Mouse (Mus musculus) 3134 (cell line): Measurements from ENCODE around the gene Rasgef1b.

Source experiments
- DNase-seq: peaks from one replicate; pipeline ENCODE4 v3.0.0-alpha.2; 2011; ENCODE audit warnings: low spot score; ENCODE audit not compliant: insufficient read length; ENCODE audit errors: extremely low read depth

Rasgef1b gene

DNA sequence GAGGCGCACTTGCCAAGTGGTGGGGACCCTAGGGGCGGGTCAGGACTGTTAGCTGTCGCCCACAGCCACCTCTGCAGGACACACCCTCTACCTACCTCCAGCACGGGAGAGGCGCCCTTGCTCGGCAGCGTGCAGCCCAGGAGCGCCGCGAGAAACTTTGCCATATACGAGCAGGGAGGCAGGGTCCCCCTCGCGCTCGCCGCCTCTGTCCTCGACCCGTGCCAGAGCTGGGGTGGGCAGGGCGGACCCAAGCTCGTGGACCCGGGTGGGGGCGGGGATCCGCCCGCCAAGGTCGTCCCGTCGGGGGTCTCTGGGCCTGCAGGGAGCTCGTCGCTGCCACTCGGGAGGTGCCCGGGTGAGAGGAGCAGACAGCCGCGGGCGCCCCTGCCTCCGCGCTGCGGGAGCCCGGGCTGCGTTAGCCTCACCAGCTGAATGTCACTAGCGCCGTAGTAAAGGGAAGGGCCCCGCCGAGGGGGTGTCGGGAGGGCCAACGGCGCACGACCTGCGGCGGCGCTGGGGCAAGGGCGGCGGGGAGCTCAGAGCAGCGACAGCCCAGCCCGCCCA lies at the start of gene Rasgef1b:
Rasgef1b (minus strand) TSS at position 417 of the 564 bp plus-strand sequence.
- no peak for DNase-seq

DNA sequence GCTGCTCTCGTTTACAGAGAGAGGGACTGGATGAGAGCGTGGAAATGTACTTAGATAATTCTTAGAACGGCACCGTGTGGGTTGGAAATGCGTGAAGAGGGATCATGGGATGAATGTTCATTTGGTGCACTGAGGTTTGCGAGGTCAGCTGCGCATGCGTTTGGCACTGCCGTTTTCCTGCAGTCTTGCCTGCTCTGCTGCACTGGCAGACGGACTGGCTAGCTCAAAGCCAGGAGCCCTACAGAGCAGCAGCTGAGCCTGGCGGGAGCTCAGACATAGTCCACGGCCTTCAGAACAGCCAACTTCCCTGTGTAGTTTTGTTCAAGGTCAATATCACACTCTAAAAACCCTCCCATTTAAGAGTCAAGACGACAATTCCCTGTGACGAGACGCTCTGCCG lies 46.5 kb upstream of the Rasgef1b start:
- no peak for DNase-seq

DNA sequence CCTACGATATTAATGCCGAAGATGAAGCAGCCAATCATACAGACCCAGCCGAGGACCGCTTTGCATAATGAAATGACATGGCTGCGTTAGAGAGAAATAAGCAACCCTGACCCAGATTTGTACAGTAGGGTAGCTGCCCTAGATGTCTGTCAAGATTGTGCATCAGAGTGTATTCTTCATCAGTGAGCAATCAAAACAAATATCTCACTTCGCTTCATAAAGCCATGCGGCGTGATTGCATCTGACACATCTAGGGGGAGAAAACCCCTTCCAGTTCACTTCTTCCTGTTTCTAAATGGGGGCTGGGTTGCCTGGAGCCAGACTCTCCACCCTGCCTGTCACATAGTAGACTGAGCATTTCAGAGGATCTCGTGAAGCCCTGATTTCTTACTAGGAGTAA lies 44.4 kb upstream of the Rasgef1b start:
- no peak for DNase-seq

DNA sequence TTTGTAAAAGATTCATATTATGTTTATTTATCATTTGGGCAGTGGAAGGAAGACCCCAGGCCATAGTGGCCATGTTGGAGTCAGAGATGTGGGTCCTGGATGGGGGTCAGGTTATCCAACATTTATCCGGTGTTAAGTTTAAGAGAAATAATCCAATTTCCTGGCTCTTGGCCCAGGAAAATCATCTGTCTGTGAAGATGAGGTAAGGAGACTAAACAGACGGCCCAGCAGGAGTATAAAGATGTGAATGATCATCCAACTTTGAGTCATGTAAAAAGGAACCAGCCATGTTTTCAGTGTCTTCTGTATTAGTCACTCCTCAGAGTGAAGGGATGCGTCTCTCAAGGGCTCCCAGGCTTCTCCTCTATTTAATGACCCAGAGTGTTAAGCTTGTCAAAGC lies 35.4 kb upstream of the Rasgef1b start:
- no peak for DNase-seq

DNA sequence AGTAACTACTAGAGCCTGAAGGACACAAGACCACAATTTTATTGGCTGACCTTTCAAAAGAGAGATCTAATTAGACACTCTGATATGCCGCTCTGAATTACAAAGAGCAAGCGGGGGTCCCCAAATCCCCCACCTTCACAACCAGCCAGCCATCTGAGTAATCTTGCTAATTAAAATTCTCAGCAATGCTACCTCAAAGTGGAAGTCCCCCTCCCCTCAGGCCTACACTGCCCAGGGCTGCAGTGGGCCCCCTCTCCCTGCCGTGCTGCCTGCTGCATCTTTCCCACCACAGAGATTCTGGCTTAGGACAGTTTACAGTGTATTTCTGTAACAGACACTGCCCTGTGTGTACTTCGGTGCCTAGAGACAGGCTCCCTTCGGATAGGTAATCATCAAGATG lies 30.0 kb upstream of the Rasgef1b start:
- no peak for DNase-seq

DNA sequence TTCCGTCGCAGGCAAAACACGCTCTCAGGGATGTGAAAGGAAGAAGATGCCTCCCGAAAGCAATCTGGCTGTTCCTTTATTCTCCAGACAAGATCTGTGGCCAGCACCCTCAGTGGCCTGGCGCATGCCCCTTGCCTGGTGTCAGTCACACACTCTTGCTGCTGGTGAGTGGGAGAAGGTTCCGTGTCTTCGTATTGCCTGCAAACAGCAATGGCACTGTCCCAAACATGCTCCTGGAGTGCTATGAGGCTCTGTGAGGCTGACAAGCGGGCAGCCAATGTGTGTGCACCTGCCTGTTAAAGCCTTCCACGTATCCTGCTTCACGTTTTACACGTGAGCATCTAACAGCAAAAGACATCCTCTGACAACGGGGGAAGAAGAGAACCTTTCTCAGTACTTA lies 25.0 kb upstream of the Rasgef1b start:
- no peak for DNase-seq

DNA sequence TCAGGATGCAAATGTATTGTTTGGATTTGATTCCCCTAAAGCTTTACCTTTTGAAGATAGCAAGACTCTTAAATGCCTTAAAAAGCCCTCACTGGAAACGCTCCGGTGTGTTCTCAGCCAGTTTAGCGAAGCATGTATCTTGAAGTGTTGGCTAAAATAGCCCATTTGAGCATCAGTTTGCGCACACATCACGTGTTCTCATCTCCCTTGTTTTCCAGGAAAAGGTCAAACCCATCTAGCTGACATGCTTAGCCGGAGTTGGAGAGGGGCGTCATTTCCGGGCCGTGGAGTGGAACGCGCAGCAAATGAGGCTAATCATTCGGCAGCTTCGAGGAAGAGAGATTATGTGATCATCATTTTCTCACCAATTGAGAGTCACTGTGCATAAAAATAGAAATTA lies 24.5 kb upstream of the Rasgef1b start:
- no peak for DNase-seq

DNA sequence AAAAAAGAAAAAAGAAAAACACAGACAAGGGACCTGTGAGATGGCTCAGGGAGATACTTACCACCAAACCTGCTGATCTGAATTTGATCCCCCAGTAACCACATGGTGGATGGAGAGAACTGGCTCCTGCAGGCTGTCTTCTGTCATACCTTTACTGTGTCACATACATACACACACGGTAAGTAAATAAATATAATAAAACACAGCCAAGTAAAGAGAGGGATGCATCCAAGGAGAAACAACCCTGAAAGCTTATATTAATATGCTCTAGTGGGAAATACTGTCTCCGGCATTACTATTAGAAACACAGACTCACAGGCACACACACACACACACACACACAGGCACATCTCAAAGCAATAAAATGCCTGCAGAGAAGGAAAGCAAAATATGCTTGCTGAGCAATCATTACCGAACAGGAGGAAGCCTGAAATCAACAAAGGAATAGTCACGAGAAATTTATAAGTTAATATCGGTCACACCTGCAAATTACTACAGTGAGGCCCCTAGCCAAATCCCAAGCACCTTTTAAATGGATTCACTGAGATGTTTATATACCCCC lies 23.9 kb upstream of the Rasgef1b start:
- DNase-seq: no peak

DNA sequence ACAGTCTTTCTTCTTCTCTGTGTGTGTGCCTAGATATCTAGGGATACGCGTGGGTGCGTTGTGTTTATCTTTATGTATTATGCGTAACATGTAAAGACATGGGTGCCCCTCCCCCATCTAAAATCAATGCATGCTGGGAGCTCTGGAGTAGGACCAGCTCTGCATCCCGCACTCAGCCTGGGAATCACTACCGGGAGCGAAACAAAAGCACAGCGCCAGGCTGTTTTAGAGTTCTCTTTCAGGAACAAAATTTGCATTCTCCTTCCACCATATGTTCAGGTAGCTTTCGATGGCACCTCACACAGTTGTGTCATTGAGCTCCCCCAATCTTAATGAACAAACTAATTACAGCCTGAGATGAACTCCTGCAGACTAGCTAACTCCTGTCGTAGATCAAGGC lies 19.6 kb upstream of the Rasgef1b start:
- no peak for DNase-seq

DNA sequence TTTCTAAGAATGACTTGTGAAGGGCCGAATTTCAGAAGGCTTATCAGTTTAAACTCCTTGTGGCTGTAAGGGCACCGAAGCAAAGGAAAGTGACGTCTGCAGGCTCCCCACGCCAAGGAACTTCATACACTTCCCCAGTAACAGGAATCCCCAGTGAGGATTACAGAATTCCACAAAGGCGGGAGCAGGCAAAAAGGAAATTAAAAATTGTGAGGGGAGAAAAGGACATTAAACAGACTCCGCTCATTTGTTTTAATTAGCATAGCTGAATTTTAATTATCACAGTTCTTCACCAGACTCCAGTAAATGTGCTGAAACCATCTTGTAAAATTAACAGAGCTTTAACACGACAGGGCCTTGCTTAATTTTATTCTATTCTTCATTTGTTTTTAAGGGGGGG lies 17.2 kb upstream of the Rasgef1b start:
- DNase-seq: no peak

DNA sequence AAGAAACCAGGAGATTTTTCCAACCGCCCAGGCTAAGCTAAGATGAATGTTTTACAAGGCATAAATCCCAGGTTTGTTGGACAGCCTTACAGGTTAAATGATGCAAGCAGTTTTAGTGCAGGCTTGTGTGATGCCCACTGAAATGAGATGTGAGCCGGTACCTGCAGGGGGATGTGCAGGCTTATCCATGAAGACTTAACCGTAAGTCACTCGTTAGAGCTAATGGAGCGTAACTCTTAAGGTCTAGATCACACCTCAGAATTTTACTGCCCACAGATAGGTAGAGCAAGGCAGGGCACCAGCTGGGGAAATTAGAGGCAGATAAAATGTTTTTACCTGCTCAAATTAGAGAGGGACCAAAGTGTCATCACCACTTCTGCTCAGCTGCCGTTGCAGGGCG lies 14.0 kb upstream of the Rasgef1b start:
- DNase-seq: no peak

DNA sequence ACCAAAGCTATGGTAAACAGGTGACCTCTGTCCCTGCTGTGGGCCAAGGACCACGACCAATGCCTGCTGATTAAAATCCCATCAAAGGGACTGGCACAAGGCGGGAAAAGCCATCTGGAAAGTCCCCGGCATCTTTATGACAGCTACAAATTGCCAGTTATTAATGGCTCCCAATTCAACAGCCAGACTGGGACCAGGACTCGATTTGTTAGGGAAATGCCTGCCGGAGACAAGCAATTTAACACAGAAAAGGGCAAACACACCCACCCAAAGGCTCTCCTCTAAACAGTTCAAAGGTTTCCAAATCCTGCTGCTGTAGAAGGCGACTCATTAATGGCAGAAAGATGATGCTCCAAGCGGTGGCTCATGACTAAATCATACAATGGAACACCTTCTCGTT lies 13.2 kb upstream of the Rasgef1b start:
- DNase-seq: no peak

DNA sequence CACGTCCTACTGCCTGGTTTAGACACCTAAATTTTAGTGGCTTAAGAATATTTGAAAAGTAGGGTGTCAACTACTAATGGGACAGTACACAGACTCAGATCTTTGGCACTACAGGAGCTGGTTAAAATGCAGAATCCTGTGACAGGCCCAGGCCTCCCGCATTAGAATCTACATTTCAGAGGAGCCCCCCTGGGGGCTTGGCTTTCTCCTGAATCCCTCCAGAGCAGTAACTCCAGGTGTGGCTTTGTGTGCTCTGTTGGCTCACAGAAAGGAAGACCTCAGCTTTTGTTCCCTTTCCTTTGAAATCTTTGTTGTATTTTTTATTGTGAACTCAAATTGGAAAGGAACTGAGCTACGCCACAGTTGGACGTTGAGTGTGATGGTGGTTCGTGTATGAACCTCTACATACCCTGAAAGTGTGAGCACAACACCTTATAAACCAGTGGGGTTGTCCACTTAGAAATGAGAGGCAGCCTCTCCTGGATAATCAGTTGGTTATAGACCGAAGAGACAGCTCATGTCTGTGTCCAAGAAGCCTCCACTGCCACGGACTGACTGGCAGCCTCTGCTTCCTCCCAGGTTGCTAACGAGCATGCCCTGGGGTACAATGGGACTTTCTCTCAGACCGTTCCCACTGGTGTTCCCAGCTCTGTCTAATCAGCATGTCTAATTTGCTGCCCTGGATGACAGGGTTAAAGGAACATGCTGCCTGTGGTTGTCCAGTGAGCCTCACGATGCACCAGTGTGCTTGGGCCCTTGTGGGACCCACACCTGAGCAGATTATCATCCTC lies 9.3 kb upstream of the Rasgef1b start:
- DNase-seq: no peak

DNA sequence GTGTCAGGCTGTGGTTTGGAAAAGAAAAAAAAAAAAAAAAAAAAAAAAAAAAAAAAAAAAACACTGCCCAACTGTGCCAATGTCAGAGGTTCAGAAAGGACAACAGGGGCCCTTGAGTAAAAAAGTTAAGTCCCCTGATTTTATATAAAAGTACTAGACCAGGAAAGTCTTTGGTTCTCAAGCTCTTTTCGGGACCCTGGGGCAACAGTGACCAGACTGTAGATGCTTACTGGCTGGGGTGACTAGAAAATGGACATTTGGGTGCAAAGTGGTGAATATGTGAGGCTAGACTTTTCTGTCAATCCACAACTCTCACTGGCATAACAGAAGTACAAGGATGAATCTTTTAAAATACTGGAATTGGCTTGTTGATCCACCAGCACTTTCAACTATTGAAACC lies 1.1 kb upstream of the Rasgef1b start:
- DNase-seq: no peak

DNA sequence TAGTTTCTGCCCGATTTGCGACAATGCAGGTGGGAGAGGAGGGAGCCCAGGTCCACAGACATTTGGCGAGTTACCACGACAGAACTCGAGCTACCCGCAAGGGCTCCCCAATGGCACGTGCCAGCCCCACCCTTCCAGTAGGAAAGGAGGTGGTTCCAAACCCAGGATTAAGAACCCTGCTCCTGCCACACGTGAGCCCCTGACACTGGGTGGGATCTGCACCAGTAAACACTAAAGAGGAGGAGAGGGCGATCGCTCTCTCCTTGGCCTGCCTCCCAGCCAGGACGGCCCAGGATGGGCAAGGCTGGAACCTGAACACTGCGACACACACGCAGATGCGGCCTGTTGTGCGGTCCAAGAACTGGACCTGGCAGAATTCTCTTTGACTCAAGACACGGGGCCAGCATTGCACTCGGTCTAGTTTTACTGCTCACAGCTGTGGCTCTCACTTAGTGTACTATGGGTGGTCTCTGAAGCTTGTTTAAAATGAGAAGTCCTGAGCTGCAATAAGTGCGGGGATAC lies 557 bp upstream of the Rasgef1b start:
- DNase-seq: no peak

DNA sequence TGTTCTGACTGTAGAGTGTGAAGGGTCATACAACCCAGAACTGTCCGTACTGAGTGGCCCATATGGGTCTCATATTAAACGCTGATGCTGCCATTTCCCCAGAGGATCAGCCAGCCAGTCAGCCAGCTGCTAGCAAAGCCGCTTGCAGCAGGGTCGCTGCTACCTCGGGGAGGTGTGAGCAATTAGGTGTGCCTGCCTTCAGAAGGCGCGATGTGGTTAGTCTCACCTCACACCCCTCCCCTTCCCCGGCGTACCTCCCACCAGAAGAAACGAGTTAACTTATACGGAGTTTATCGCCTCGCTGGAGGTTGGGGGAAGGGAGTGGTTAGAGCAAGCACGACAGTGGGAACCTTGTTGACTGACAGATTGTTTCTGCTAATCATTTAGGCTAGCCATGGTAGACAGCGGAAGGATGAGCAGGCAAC lies 826 bp downstream of the Rasgef1b start:
- no peak for DNase-seq

DNA sequence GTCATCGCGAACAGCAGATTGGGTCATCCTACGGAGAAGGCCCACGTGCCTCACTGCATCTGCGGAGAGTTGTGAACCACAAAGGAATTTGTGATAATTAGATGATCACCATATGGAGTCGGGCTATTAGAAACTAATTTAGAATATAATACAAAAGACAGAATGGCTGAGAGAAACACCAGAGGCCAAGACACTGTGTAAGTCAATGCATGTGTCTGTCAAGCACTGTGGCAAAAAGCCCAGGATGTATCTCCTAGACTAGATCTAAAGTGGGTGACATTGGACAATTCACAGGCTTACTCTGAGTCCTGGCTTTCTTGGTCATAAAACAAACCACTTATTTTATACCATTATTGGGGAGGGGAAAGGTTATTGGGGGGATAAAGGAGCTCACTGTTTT lies 4.9 kb downstream of the Rasgef1b start:
- DNase-seq: no peak

DNA sequence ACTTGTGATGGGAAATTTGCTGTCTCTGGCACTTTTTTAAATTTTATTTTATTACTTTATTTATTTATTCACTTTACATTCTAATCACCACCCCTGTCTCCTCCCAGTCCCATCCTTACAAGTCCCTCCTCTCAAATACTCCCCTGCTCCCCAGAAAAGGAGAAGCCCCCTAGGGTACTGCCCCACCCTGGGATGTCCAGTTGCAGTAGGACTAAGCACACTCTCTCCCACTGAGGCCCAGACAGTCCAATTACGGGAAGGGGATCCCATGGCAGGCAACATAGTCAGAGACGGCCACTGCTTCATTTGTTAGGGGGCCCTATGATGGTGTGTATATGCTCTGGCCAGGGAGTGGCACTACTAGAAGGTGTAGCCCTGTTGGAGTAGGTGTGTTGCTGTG lies 6.6 kb downstream of the Rasgef1b start:
- no peak for DNase-seq

DNA sequence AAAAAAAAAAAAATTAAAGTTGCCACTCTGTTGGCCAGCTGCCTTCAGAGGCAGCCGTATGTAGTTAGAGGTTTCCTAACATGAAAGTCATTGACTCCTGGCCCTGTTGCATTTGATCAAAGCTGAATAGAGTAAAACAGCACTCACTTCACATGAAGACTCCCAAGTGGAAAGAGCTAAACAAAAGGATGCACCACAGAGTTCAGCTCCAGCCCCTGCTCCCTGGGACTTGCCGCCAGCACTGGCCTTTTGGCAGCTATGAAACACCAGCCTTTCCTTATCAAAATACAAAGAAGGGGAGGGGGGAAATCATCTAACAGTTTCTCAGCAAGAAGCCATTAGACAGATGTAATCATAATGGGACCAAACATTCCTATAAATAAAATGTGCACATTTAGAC lies 8.3 kb downstream of the Rasgef1b start:
- DNase-seq: no peak

DNA sequence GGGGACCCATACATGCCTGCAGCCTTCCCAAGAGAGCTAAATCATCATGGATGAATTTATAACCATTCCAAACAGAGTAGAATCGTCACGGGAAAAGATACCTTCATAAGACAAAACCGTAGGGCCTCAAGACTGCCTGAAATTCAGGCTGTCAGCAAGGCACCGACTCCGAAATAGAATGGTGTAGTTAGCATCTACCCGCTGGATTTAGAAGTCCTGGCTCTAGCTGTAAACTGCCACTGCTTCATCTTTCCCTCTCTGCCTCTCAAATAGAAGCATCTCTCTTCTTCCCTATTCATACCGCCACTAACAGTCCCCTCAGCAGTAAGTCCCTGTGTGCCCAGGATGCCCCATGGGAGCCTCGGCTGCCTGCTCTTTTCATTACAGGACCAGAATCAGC lies 10.9 kb downstream of the Rasgef1b start:
- no peak for DNase-seq

DNA sequence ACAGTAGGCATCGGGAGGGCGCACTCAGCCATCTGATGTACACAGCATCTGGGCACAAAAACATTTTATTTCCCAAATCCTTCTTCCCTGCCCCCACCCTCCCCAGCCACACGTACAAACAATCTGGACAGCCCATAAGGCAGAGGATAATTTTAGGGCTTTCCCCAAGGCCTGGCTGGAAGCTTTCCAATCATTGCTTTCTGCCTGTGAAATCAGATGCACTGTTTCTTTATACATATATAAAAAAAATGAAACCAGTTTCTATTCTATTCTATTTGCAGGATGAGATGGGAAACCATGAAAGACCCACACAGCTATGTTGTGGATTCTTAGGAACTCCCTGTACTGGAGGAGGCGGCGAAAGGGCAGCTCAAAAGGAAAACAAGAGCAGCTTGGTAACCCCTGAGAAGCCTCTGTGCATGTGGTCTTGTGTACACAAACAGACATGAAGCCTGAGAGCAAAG lies 13.6 kb downstream of the Rasgef1b start:
- DNase-seq: no peak

DNA sequence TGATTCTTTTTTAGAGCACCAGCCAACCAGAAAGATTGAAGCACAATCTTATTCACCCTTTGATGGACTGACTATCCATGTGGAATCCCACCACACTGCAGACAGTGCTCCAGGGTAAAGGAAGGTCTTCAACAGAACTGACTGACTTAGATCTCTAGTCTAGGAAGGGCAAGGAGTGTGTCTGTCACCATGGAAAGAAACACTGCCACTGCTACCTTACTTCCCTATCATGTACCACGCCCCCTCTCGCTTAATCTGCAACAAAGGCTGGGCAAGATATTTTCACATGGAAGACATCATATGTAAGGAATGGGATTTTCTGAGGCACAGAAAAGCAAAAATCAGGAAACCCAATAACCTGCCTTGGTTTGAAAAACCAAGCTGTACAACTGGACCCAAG lies 16.9 kb downstream of the Rasgef1b start:
- DNase-seq: no peak
